Mouse (Mus musculus) heart, embryonic 16.5 days (tissue): ENCODE data around the gene Tmem151a. TPM values are rescaled to one million over a fixed set of nuclear protein-coding genes. Genes with fewer than 3 reads are reported as not detected.
A peak's percentile ranks its signal among the peaks of the same experiment; 100 is the strongest.

Source experiments
- ATAC-seq: fragments of 200-750 bp; cut with Nextera tagmentation; replicated peaks from 2 replicates; pipeline ENCODE4 v1.8.0; 2017; ENCODE audit warnings: moderate number of reproducible peaks; ENCODE audit not compliant: insufficient read depth, low FRiP score; ENCODE audit errors: extremely low read depth
- H3K27ac ChIP-seq: fragments of 300-500 bp; sonication (generic); 2 replicates; pipeline ENCODE4 v1.5.1; 2014; ENCODE audit warnings: mild to moderate bottlenecking, low read length, control low read depth, moderate library complexity
- H3K27me3 ChIP-seq: fragments of 300-500 bp; sonication (generic); 2 replicates; pipeline ENCODE4 v1.6.1; 2014; ENCODE audit warnings: low read length, mixed read lengths; ENCODE audit not compliant: control insufficient read depth, insufficient read depth
- H3K36me3 ChIP-seq: fragments of 300-500 bp; sonication (generic); 2 replicates; pipeline ENCODE4 v1.6.1; 2014; ENCODE audit not compliant: control insufficient read depth, insufficient read depth
- H3K4me1 ChIP-seq: fragments of 300-500 bp; sonication (generic); 2 replicates; pipeline ENCODE4 v1.6.1; 2014; ENCODE audit warnings: low read length, mixed read lengths; ENCODE audit not compliant: control insufficient read depth, insufficient read depth
- H3K4me2 ChIP-seq: fragments of 300-500 bp; sonication (generic); 2 replicates; pipeline ENCODE4 v1.6.1; 2014; ENCODE audit warnings: low read depth, mild to moderate bottlenecking, control low read depth, low read length
- H3K4me3 ChIP-seq: fragments of 300-500 bp; sonication (generic); 2 replicates; pipeline ENCODE4 v1.5.1; 2014; ENCODE audit warnings: mild to moderate bottlenecking, control low read depth, low read length
- H3K9ac ChIP-seq: fragments of 300-500 bp; sonication (generic); 2 replicates; pipeline ENCODE4 v1.6.1; 2014; ENCODE audit warnings: low read length, control low read depth
- H3K9me3 ChIP-seq: fragments of 300-500 bp; sonication (generic); replicated peaks from 2 replicates; pipeline ENCODE4 v1.6.1; 2016; ENCODE audit warnings: low read length; ENCODE audit not compliant: control insufficient read depth
- WGBS: fragments of 180-500 bp; shearing (Covaris S2); extraction: QIAGEN DNeasy Blood & Tissue Kit; methylation state at CpG from one replicate; pipeline ENCODE4 v1.1.7; 2014; 5-methylcytosine and 5-hydroxymethylcytosine counted together
- polyA plus RNA-seq: library from polyadenylated mRNA; unstranded; fragments of >200 nt; fragmentation: Nextera tagmentation; extraction: Ambion mirVana; gene quantifications from 2 replicates; pipeline ENCODE4 v1.2.1, GENCODE M21; 2015

Gene Tmem151a
- polyA plus RNA-seq, 1 experiment from 2014 or later, result 4.6 TPM

- H3K4me1 ChIP-seq, result peaks cover 10% of the 10 kb centered on the region
- H3K27me3 ChIP-seq, result no peaks in the 10 kb centered on the region
- no peak overlapping the region for H3K9ac ChIP-seq
- H3K4me3 ChIP-seq, result no peak overlapping the region
- no peak overlapping the region for H3K27ac ChIP-seq
- ATAC-seq, result no peak
- H3K4me2 ChIP-seq, result no peak overlapping the region
- WGBS, result 91% methylated on average over 7 of the region's 7 CpGs
- peaks cover 17% of the 10 kb centered on the region for H3K36me3 ChIP-seq
- H3K9me3 ChIP-seq, result no peaks in the 10 kb centered on the region
These were observed 28.5 kb upstream of the Tmem151a start for GRCm38 (mm10) chr19:5113783-5114182.

GRCm38 (mm10) chr19:5109659-5110453 lies 24.5 kb upstream of the Tmem151a start:
- no peaks in the 10 kb centered on the region for H3K27me3 ChIP-seq
- no peak overlapping the region for H3K9ac ChIP-seq
- H3K9me3 ChIP-seq, result no peaks in the 10 kb centered on the region
- H3K4me1 ChIP-seq, result peaks cover 11% of the 10 kb centered on the region
- H3K4me3 ChIP-seq, result no peak overlapping the region
- peaks cover 18% of the 10 kb centered on the region for H3K36me3 ChIP-seq
- H3K27ac ChIP-seq, result no peak overlapping the region
- ATAC-seq, result no peak
- no peak overlapping the region for H3K4me2 ChIP-seq
- WGBS, result 72% methylated on average over 19 of the region's 19 CpGs

- Histone ChIP-seq H3K27ac (no peak overlapping the region), H3K4me3 (no peak overlapping the region), H3K36me3 (peaks cover 30% of the 10 kb centered on the region), H3K9ac (no peak overlapping the region), H3K27me3 (no peaks in the 10 kb centered on the region), H3K4me1 (peaks cover 11% of the 10 kb centered on the region), H3K9me3 (no peaks in the 10 kb centered on the region), H3K4me2 (no peak overlapping the region)
- WGBS, result 43% methylated on average over 4 of the region's 4 CpGs
- no peak for ATAC-seq
These were observed 23.4 kb upstream of the Tmem151a start for GRCm38 (mm10) chr19:5108702-5109101.

- ATAC-seq, result no peak
- Histone ChIP-seq H3K4me2 (no peak overlapping the region), H3K9ac (no peak overlapping the region), H3K4me3 (no peak overlapping the region), H3K4me1 (peaks cover 11% of the 10 kb centered on the region), H3K27me3 (no peaks in the 10 kb centered on the region), H3K36me3 (peaks cover 31% of the 10 kb centered on the region), H3K27ac (0 out of 2 replicates have a peak overlapping the region, but pooled peaks have one; percentile 16), H3K9me3 (no peaks in the 10 kb centered on the region)
- WGBS, result 19% methylated on average over 5 of the region's 5 CpGs
These were observed 22.9 kb upstream of the Tmem151a start for GRCm38 (mm10) chr19:5108271-5108575.

DNA sequence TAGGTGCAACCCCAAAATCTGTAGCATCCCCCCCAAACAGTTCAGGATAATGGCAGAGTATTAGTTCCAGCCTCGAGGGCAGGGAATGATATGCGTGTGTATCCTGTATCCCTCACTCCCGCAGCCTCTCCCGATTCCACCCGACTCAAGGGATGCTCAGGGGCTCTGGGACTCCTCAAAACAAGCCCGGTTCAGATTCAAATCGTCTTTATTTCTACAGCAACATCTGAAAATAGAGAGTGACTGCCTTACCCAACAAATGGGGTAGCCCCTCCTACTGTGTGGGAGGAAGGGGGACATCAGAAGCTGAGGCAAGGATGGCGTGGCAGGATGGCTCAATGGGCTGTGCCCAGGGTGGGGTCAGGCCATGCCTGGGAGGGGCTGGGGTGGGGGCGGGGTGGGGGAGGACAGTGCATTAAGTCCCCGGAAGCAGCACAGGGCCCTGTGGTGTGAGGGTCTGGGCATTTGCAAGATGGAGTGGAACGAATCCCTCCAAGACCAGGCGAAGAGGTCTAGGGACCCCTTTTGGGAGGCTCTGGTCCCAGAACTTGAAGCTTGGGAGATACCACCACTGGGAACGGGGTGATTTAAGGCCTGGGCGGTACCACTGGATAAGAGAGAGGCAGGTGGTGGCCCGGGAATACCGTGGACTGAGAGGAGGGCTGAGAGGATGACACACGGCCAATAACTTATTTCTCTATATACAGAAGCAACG lies 22.4 kb upstream of the Tmem151a start:
- Histone ChIP-seq H3K27ac (no peak overlapping the region), H3K4me2 (no peak overlapping the region), H3K36me3 (peaks cover 35% of the 10 kb centered on the region), H3K4me1 (peaks cover 11% of the 10 kb centered on the region), H3K9me3 (no peaks in the 10 kb centered on the region), H3K4me3 (no peak overlapping the region), H3K27me3 (no peaks in the 10 kb centered on the region), H3K9ac (peak overlapping the region; percentile 18; the same call in 1 of the 2 replicates)
- no peak for ATAC-seq
- WGBS, result 70% methylated on average over 18 of the region's 18 CpGs

GRCm38 (mm10) chr19:5106731-5107191 lies 21.4 kb upstream of the Tmem151a start, which contains the start of gene Rab1b:
Gene Rab1b, minus strand, starts transcription at chr19:5107072.
- Histone ChIP-seq H3K9ac (peak within 1 kb of the TSS; percentile 96), H3K4me1 (peaks cover 11% of the 10 kb centered on the region), H3K36me3 (peaks cover 40% of the 10 kb centered on the region), H3K4me3 (peak within 1 kb of the TSS; percentile 79), H3K27me3 (no peaks in the 10 kb centered on the region), H3K27ac (peak within 1 kb of the TSS; percentile 89), H3K9me3 (no peaks in the 10 kb centered on the region), H3K4me2 (peak within 1 kb of the TSS; percentile 93)
- under 1% methylated on average over 46 of the region's 46 CpGs for WGBS
- ATAC-seq, result peak; percentile 92

GRCm38 (mm10) chr19:5106074-5106473 lies 20.7 kb upstream of the Tmem151a start:
- ATAC-seq, result no peak
- peak overlapping the region; percentile 93 for H3K4me2 ChIP-seq
- peak overlapping the region; percentile 89 for H3K27ac ChIP-seq
- H3K4me3 ChIP-seq, result peak overlapping the region; percentile 79
- no peaks in the 10 kb centered on the region for H3K27me3 ChIP-seq
- no peaks in the 10 kb centered on the region for H3K9me3 ChIP-seq
- H3K4me1 ChIP-seq, result peaks cover 11% of the 10 kb centered on the region
- whole genome bisulfite sequencing, result 5% methylated on average over 9 of the region's 9 CpGs
- peak overlapping the region; percentile 96 for H3K9ac ChIP-seq
- H3K36me3 ChIP-seq, result peaks cover 41% of the 10 kb centered on the region

DNA sequence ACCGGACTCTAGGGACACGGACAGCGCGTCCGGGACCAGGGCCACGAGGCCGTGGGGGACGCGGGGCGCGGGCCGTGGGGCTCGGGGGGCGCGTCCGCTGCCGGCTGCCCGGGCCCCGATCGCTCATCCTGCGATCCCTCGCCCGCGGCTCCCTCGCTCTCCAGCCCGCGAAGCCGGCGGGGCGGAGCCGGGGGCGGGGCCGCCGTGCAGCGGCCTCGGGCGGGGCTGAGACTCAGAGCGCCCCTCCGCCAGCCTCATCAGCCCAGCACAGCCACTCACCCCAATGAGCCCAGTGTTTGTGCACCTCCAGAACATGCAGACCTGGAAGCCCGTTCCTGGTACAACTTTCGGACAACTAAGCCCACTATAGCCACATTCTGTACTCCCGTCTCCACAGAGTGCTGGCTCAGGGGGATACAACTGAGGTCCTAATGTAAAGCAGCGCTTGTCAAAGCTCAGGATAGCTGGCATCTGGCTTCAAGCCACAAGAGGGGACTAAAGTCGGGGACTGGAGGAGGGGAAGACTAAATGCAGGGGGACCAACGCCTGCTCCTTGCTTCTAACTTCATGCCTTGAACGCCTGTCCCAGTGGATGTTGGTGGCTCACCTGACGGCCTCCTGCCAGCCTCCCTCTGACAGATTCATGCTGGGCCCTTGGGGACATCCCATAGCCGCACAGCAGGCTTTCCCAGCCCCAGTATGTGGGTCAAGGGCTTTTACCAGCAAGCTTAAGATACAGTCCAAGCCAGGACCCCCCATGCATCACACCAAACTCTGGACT lies 13.2 kb upstream of the Tmem151a start, which contains the start of gene Cnih2:
TSS of gene Cnih2 (minus strand) at position 159 of the 781 bp plus-strand sequence.
- H3K4me1 ChIP-seq, result peaks cover 23% of the 10 kb centered on the region

More for the DNA sequence above, 13.2 kb upstream of the Tmem151a start, which contains the start of gene Cnih2:
- Histone ChIP-seq H3K4me2 (peak within 1 kb of the TSS; percentile 89), H3K27ac (no peak within 1 kb of the TSS), H3K9me3 (no peaks in the 10 kb centered on the region), H3K4me3 (peak within 1 kb of the TSS; percentile 56), H3K36me3 (peaks cover 27% of the 10 kb centered on the region), H3K27me3 (no peaks in the 10 kb centered on the region), H3K9ac (peak within 1 kb of the TSS; percentile 79)
- peak; percentile 56; the same call in 1 of the 2 replicates for ATAC-seq
- WGBS, result 4% methylated on average over 48 of the region's 48 CpGs
